Mouse (Mus musculus): Measurements from ENCODE around the gene Ddx23.

- TF ChIP-seq EP300 (IDR thresholded peaks at IDR 0.05; ENCODE audit: low read depth) (no peak), CTCF (IDR thresholded peaks at IDR 0.05; ENCODE audit: low read depth) (no peak)
Measured at GRCm38 (mm10) chr15:98596609-98597008, 66.1 kb downstream of the Ddx23 start.

Data from heart, postnatal 0 days (tissue).